Mouse (Mus musculus) ES-Bruce4 (cell line): ENCODE results near the gene Gm10912. TPM values are rescaled to one million over a fixed set of nuclear protein-coding genes. Genes with fewer than 3 reads are reported as not detected.
"Not testable (repeated sequence)": the region's sequence is repeated elsewhere in the genome, so short reads cannot be mapped to it uniquely, and the experiment has no call there.

ENCODE experiments used
- H3K27ac ChIP-seq: 2 replicates; pipeline ENCODE4 v1.5.1; 2012; ENCODE audit warnings: low read length, inconsistent platforms; ENCODE audit not compliant: insufficient read depth
- H3K27me3 ChIP-seq: 2 replicates; pipeline ENCODE4 v1.6.1; 2012; ENCODE audit warnings: mild to moderate bottlenecking, low read length, inconsistent platforms; ENCODE audit not compliant: control insufficient read depth, poor library complexity, insufficient read depth, severe bottlenecking
- H3K36me3 ChIP-seq: 2 replicates; pipeline ENCODE4 v1.6.1; 2012; ENCODE audit warnings: inconsistent platforms, mild to moderate bottlenecking, low read length, moderate library complexity; ENCODE audit not compliant: control insufficient read depth, poor library complexity, insufficient read depth, severe bottlenecking
- H3K4me1 ChIP-seq: one replicate; pipeline ENCODE4 v1.8.1; 2011; ENCODE audit warnings: low read length; ENCODE audit not compliant: control insufficient read depth, insufficient read depth
- H3K4me3 ChIP-seq: 2 replicates; pipeline ENCODE4 v1.5.1; 2011; ENCODE audit warnings: low read depth, mild to moderate bottlenecking, low read length
- H3K9ac ChIP-seq: 2 replicates; pipeline ENCODE4 v1.6.1; 2012; ENCODE audit warnings: low read depth, mild to moderate bottlenecking, inconsistent platforms; ENCODE audit not compliant: poor library complexity, severe bottlenecking
- H3K9me3 ChIP-seq: replicated peaks from 2 replicates; pipeline ENCODE4 v1.6.1; 2012; ENCODE audit warnings: mild to moderate bottlenecking, low read length, inconsistent platforms; ENCODE audit not compliant: control insufficient read depth, poor library complexity, insufficient read depth, severe bottlenecking
- CTCF ChIP-seq: IDR thresholded peaks from one replicate; pipeline ENCODE4 v1.8.1; 2011; ENCODE audit warnings: low read depth, low read length
- EP300 ChIP-seq: IDR thresholded peaks from 2 replicates; pipeline ENCODE4 v1.6.1; 2011; ENCODE audit warnings: low read depth, low read length; ENCODE audit not compliant: insufficient read depth
- POLR2A ChIP-seq: IDR thresholded peaks from one replicate; pipeline ENCODE4 v1.8.1; 2011; ENCODE audit warnings: low read length; ENCODE audit not compliant: insufficient read depth
- polyA plus RNA-seq: library from polyadenylated mRNA; stranded (reverse); fragments of >200 nt; gene quantifications from 2 replicates; pipeline ENCODE4 v1.2.4, GENCODE M21; 2011; ENCODE audit warnings: low read depth; ENCODE audit not compliant: missing spikeins, insufficient read depth, insufficient read length

Gene Gm10912
- not detected in 2 replicates for polyA plus RNA-seq

DNA sequence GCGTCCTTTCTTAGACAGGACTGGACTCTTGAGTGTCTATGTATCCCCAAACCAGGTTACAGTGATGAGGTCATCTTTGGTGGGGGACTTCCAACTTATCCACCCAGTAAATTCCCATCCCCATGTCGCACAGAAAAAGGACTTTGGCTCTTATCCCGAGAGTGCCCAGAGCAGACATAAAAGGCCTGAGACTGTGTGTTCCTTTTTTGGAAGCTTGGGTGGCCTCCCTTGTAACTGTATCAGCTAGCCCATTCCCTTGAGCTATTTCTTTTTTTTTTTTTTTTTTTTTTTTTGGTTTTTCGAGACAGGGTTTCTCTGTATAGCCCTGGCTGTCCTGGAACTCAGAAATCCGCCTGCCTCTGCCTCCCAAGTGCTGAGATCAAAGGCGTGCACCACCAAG, at the start of gene Gm10912:
TSS of gene Gm10912 (plus strand) at position 301 of the 400 bp plus-strand sequence.
- not testable (repeated sequence) for H3K9me3 ChIP-seq, H3K9ac ChIP-seq, H3K4me1 ChIP-seq, H3K27me3 ChIP-seq, H3K36me3 ChIP-seq, H3K27ac ChIP-seq, H3K4me3 ChIP-seq

DNA sequence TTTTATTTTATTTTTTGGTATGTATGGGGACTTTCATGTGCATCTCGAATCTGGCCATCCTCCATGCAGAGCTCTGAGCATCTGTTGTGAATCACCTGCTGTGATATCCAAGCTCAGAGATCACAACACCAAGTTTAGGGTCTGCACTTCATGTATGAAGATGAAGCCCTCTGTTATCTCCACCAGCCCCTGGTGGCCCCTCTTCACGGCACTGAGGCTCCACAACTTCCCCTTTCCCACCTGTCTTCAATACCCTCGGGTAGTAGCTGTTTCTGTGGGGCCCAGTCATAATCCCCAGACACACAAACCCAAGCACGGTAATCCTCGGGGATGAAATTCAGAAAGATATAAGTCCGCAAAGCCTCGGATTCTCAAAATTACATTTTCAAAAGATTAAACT, 42.5 kb upstream of the Gm10912 start:
- no peak overlapping the region for H3K27ac ChIP-seq
- no peaks in the 10 kb centered on the region for H3K36me3 ChIP-seq
- H3K4me1 ChIP-seq: no peaks in the 10 kb centered on the region
- no peak overlapping the region for H3K4me3 ChIP-seq
- H3K9ac ChIP-seq: no peak overlapping the region
- TF ChIP-seq EP300 (no peak), CTCF (no peak), POLR2A (no peak)
- no peaks in the 10 kb centered on the region for H3K9me3 ChIP-seq
- H3K27me3 ChIP-seq: no peaks in the 10 kb centered on the region

DNA sequence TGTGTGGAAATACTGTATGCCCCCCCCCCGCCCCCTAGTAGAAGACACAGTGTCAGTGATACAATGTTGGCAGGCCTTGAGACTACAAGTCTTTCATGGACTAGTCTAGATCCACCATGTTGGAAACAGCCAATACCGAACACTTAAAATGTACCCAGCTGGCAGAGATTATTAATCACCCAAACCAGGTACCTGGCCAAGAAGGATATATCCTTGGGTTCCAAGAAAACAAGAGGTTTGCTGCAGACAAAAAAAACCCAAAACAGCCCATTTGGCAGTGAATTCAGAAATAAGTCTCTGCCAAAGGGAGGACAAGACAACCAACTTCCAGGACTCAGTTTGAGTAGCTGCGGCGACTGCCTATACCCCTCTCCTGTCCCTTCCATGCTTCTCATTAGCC, 41.0 kb upstream of the Gm10912 start:
- H3K27me3 ChIP-seq: no peaks in the 10 kb centered on the region
- H3K4me3 ChIP-seq: no peak overlapping the region
- no peaks in the 10 kb centered on the region for H3K4me1 ChIP-seq
- H3K9ac ChIP-seq: no peak overlapping the region
- no peaks in the 10 kb centered on the region for H3K9me3 ChIP-seq
- no peaks in the 10 kb centered on the region for H3K36me3 ChIP-seq
- H3K27ac ChIP-seq: no peak overlapping the region
- TF ChIP-seq EP300 (no peak), POLR2A (no peak), CTCF (no peak)

DNA sequence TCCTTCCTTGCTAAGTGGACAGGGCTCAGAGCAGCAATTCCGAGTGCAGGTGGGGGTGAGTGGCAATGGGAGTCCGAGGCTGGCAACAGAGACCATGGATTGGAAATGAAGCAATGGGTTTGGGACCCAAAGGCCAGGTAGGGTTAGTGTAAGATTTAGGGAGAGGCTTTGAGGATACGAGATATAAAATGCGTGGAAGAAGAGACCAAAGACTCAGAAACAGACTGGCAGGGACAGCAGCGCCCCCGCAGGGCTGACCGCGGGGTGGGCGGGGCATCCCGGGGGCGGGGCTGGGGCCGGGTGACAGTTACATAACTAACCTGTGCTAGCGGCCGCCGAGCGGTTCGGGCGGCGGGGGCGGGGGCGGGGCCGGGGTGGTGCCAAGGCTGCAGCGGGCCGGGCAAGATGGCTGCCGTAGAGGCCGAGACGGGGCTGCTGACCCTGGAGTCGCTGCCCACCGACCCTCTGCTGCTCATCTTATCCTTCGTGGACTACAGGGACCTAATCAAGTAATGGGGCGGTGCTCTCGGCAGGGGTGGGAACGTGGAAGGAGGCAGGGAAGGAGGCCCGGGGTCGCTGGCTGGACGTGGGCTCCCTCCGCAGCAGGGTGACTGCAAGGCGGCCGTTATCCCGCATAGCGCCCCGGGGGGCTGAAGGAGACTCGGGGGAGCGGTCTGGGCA, 38.0 kb upstream of the Gm10912 start, which contains the start of gene Fbxo3:
TSS of gene Fbxo3 (plus strand) at position 264 of the 681 bp plus-strand sequence.
- no peak for TF ChIP-seq EP300
- peak; percentile 79 for TF ChIP-seq POLR2A
- TF ChIP-seq CTCF: no peak
- Histone ChIP-seq H3K9me3 (no peaks in the 10 kb centered on the region), H3K9ac (peak within 1 kb of the TSS; percentile 73), H3K36me3 (no peaks in the 10 kb centered on the region), H3K4me3 (peak within 1 kb of the TSS; percentile 91), H3K27me3 (no peaks in the 10 kb centered on the region), H3K27ac (no peak within 1 kb of the TSS), H3K4me1 (no peaks in the 10 kb centered on the region)

DNA sequence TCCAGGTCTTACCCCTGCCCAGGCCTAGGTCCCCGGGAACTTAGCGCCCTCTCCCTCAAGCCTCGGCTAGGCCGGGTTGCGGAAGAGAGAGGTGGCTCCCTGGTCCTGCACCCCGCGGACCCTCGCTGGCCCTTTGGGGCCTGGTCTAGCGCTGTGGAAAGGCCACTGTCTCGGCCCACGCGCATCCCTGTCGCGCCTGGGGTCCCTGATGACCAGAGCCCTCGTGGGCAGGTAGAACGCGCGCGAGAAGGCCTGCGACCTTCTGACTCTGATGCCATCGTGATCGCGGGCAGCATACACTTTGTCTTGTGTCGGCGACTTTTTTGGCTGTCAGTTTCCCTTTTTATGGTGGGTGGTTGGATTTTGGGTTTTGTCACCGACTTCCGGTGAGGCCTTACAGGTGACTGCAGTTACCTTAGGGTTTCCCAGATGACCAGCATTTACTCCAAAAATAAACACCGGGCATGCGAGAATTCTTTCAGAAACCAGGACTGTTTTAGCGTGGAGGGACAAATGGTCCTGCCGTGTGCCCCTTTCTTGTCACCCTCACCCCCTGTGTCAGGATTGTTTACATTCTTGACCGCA, 37.4 kb upstream of the Gm10912 start, which contains the start of gene 4931422A03Rik:
TSS of gene 4931422A03Rik (minus strand) at position 223 of the 585 bp plus-strand sequence.
- H3K9me3 ChIP-seq: no peaks in the 10 kb centered on the region
- no peaks in the 10 kb centered on the region for H3K36me3 ChIP-seq
- no peak within 1 kb of the TSS for H3K27ac ChIP-seq
- H3K4me3 ChIP-seq: peak within 1 kb of the TSS; percentile 91
- no peaks in the 10 kb centered on the region for H3K4me1 ChIP-seq
- H3K27me3 ChIP-seq: no peaks in the 10 kb centered on the region
- TF ChIP-seq CTCF (no peak), POLR2A (no peak), EP300 (no peak)
- H3K9ac ChIP-seq: peak within 1 kb of the TSS; percentile 73

DNA sequence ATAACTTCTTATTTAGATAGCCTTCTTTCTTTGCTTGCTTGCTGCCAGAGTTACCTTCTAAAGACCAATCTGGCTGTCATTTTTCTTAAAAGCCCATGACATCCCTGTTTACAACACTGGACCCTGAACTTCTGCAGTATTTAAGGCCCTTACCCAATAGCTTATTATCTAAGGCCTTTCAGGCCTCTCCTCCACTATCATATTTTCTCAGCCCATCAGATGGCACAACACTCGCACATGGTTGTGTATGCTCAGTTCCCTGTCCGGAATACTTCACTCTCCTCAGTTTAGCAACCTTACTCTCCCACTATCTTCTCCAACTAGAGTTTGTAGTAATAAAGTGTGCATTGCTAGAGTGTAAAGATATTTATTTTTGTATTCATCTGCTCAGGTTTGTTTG, 36.6 kb upstream of the Gm10912 start:
- Histone ChIP-seq H3K27me3 (no peaks in the 10 kb centered on the region), H3K4me1 (no peaks in the 10 kb centered on the region), H3K36me3 (peaks cover 3% of the 10 kb centered on the region; the same call in 1 of the 2 replicates), H3K27ac (no peak overlapping the region), H3K4me3 (no peak overlapping the region), H3K9ac (no peak overlapping the region), H3K9me3 (no peaks in the 10 kb centered on the region)
- TF ChIP-seq EP300 (no peak), POLR2A (no peak), CTCF (no peak)
